Mouse (Mus musculus): ENCODE results near the gene Stx16. TPM values are rescaled to one million over a fixed set of nuclear protein-coding genes. Genes with fewer than 3 reads are reported as not detected.

Stx16 gene
- total RNA-seq (2021) = 10 to 100 TPM; 65.2 to 67.0 TPM

DNA sequence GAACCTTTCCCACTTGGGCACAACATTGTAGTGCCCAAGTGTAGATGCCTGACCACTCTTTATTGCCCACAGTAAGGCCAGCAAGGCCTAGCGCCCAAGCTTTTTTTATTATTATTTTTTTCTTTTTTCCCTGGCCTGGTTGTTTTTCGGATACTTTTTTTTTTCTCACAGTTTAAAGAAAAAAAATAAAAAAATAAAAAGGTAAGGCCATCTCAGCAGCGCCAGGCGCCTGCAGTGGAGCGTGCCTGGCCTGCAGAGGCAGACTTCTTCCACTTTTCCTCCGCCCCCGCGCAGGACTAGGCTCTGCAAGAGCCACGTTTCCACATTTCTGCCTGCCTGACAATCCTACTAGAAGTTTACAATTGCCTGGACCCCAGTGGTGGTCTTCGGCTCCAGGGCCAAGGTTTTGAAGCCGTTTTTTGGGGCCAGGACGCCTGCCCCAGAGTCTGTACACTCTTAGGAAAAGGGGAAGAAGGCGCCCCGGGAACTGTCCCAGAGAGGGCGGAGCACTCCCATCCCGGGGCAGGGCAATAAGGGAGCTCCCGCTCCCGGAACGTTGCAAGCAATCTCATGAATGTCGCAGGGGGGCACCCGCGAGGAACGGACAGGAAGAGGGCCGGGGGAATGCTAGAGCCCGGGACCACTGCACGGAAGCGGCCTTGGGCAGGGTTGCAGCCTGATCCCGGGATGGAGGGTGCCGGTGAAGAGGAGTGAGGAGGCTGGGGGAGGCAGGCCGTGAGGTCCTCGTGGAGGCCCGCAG, at the start of gene Stx16:
TSS of gene Stx16 (plus strand) at position 636 of the 760 bp plus-strand sequence.
- DNase-seq = peak; percentile 91 to 93

DNA sequence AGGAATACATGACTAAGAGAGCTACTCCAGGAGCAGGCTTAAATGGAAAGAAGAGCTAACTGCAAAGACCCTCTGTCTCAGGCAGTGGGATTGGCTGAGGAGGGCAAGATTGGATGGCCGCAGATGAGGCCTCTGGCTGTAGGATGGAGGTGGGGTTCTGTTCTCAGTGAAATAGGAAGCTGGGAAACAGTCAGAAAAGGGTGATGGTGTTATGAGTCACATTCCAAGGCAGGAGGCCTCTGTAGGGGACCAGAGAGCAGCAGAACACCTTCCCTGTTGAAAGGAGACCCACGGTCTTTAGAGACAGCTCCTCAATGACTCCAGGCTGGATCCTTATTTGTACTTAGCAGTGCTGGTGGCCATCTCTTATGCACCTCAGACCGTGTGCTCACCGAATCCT, 49.7 kb upstream of the Stx16 start:
- no peak for DNase-seq

DNA sequence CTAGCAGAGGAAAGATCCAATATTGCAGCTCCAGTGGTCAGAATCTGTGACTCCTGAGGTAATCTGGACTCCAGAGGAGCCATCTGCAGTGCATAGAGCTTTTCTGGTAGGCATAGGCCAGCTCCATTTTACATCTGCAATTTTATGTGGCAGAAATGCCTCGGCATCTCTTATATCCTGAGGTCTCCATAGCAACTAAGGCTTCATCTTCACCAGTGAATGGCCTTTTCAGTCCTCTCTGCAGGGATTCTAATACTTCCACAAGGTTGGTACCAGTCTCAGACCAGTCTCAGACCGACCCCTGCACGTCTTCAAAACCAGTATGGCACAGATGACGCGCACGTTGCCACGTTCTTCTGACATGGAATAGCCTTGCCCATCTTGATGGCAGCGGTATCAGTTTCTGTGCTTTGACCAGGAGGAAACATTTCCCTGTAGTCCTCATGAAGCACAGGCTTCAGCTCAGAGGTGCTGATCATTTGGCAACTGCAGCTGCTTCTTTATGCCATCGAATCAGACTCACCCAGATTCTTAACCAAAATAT, 42.8 kb upstream of the Stx16 start:
- DNase-seq = no peak

DNA sequence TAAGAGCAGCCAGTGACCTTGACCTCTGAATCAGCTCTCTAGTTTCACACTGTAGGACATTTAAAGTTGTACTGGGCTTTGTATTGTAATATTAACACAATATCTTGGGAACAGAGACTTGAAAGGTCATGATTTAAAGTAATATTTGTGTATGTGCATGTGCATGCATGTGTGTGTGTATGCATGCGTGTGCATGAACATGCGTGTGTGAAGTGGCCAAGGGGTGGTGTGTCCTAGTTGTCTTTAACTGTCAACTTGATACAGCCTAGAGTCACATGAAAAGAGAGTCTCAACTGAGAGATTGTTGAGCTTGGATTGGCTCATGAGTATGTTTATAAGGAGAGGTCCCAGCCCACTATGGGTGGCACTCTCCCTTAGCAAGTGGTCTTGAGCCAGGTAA, 28.5 kb upstream of the Stx16 start:
- DNase-seq = no peak

DNA sequence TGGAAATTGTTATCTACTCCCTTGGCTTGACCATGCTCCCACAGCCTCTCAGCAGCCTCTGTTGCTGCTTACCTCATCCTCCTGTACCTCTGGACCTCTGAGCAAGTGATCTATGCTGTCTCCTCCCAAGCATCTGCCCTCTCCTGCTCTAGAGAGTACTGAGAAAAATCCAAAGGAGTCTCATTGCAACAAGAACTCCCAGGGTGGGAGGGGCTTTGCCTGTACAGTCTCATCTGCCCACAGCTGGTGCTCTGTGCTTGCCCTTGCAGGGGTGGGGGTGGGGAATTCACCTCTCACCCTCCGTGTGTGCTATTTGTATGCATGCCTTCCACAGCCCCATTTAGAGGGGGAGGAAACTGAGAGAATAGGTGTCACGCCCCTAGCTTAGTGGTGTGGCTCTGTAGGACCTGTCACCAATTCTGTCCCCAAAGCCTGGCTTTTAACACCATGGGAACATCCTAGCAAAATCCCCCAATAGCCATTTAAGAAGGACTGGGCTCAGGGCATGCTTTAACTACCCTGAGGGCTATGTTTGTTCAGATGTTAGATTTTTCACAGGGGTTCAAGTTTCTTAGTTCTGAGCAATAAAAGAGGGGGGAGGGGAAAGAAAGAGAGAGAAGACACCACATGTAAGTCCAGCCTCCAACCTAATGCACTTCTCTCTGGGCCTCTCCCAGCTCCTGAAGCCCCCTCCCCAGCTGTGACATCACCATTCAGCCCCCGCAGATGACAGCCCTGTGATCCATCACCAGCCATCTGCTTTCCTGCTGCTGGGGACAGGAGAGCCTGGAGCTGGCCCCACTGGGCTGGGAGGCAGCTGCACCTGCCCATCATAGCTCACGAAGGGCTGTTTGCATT, 26.4 kb upstream of the Stx16 start:
- DNase-seq = no peak

DNA sequence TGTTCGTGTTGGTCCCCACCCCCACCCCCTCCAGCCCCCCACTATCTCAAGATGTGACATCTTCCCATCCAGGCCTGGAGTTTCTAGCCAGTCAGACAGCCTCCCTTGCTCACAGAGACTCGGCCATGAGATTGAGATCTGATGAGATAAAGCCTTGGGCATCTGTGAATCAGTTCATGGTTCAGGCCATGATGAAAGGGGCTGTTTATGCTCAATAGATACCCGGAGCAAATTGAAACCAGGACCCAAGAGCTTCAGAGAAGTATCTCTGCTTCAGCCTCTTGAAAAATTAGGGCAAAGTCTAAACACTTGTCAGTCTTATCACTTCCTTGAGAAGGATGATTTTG, 25.8 kb upstream of the Stx16 start:
- DNase-seq = no peak

DNA sequence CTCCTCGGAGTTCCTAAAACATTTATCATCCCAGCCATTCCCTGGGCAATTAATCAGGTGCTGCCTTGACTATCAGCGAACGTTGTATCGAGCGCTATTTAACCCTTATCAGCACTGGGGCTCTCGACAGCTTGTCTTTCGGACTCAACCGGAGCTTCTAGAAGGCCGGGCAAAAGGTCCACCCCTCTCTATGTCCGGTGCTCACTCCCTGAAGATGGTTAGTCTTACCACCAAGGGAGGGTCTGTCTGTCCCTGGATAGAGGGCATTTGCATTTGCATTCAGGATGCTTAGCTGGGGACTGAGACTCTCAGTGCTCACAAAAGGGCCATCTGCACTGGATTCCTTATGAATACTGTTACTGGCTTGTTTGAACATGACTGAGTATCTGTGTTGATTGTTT, 25.0 kb upstream of the Stx16 start:
- DNase-seq = no peak

DNA sequence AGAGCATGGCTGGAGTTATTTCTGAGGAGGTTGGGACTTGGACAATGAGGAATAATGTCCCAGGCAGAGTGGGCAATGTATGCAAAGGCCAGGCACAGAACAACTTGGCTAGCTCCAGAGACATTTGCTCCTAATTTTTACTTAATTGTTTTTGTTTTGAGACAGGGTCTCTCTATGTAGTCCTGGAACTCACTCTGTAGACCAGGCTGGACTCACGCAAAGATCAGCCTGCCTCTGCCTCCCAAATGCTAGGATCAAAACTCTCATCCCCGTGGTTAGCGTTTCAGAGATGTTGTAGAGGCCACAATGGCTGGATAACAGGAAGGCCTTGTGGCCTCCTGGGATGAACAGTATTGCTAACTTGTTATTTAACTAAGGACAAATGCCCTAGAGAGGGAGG, 21.6 kb upstream of the Stx16 start:
- DNase-seq = no peak

DNA sequence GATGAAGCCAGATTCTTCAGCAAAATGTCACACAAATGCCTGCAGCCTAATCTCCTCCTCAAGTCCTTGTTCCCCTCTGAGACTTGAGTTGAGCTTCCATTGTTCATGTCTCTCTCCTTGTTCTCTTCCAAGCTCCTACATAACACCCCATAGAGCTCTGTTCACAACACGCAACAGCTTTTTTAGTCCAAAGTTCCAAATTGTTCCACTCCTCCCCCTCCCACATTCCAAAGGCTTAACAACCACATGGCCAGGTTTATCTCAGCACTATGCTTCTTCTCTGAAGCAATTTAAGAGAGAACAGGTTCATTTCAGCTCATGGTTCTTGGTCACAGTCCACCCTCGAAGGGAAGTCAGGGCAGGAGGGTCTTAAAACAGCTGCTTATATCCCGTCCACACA, 18.4 kb upstream of the Stx16 start:
- DNase-seq = no peak

DNA sequence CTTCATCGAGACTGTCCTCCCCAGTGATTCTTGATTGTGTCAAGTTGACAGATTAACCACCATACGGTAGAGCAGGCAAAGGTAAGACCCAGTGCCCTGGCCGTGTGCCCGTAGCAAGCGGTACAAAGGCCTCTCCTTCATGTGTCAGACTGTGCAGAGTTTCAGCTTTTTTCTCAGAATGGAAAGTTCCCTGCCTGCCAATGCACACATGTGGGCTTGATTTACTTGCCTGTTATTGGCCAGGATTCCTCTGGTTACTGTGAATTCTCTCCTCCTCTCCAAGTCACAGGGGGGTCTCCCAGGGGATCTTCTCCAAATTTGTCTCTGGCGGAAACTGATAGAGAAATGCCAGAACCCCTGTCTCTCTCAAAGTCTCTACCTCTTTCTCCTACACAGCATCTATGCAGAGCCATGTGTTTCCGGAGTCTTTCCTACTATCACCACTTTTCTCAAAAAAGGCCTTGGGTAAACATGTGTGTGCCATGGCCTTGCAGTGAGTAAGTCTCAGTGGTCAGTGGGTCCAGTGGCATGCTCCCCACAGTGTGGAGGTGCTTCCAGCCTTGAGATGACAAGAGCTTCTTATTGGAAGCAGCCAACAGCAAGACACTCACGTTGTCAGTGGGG, 17.7 kb upstream of the Stx16 start:
- no peak for DNase-seq

DNA sequence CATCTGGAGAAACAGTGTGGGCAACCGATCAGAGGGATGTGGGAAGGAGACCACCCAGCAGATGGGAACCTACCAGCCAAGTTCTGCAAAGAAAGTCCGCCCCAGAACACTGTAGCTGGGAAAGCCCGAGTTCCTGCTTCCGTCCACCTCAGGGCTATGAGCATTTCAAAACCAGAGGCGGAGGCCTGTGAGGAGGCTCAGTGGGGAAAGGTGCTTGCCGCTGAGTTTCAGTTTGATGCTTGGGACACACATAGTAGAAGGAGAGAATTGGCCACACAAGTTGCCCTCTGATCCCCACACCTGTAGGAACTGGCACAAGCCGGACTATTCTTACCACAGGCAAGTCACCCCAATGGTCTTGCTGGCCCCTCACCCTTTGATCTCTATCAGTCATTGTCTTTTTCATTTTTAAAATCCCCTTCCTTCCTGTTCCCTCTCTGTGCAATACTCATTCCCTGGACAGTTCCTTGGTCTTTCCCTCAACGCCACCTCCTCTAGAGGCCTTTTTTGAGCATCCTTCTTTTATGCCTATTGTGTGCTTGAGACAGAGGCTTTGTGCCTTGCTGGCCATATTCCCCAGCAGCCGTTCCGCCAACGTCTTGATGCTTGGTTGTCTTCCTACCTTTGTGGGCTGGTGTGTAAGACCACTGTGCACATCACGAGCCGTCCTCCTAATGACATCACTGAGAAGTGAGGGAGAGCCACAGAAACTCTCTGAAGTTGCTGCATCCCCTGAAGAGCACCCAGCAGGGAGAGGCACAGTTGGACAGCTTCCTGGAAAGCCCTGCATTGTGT, 16.3 kb upstream of the Stx16 start:
- no peak for DNase-seq

DNA sequence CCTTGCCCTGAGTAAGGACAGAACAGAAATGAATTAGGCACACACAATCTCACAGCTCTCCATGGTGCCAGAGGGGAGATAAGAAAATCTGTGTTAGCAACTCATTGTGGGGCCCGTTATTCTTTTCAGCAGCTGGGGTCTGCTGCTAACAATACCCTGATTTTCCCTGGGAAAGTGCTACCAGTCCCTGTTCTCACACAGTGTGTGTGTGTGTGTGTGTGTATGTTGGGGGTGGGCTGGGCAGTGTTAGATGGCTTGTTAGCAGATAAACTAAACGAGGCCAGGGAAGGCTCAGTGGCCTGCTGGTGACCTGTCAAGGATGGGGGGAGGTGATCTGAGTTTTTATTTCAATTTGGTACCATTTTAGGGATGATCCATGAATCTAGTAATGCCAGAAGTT, 14.9 kb upstream of the Stx16 start:
- no peak for DNase-seq

DNA sequence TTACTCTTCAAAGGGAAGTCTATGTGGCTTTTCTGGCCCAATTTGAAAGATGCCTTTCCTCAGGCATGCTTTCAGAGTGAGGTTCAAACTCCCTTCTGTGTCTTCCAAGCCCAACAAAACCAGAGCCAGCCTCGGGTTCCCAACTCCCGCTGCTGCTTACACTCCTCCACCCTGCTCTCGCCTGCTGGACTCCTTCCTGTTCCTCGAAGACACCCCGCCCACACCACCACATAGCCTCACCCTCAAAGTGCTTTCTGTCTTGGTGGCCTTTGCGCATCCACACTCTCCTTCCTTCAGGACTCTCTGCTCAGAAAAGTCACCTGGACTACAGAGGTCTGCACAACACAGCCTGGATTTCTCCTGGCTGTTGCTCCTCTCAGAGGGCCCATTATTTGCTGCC, 13.0 kb upstream of the Stx16 start:
- DNase-seq = no peak

DNA sequence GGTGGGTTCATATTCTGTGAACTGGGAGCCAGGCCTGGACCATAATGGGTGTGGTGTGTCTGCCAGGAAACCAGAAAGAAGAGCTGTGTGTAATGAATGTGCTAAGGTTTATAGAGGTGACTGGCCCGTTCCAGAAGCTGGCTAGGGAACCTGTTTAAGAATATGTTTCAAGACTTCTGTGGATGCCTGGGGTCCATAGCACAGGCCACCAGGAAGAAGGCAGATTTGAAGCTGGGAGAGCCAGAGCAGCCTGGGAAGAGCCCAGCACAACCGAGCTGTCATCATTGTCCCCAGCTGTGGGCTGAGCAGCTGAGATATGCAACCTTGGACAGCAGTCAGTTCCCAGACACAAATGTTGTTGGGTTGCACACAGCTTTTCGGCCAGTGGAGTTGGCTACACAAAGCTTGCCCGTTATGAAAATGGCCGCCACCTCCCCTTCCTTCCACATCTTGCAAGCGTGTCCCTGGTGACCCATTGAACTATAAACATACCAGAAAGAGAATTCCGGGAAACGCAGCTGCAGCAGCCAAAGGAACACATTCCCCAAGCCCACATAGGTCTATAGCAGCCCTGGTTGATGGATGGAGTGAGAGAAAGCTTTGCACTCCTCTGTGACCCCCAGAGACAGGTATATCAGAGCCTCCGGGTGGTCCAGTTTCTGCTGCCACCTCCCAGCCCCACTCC, 12.4 kb upstream of the Stx16 start:
- DNase-seq = no peak

DNA sequence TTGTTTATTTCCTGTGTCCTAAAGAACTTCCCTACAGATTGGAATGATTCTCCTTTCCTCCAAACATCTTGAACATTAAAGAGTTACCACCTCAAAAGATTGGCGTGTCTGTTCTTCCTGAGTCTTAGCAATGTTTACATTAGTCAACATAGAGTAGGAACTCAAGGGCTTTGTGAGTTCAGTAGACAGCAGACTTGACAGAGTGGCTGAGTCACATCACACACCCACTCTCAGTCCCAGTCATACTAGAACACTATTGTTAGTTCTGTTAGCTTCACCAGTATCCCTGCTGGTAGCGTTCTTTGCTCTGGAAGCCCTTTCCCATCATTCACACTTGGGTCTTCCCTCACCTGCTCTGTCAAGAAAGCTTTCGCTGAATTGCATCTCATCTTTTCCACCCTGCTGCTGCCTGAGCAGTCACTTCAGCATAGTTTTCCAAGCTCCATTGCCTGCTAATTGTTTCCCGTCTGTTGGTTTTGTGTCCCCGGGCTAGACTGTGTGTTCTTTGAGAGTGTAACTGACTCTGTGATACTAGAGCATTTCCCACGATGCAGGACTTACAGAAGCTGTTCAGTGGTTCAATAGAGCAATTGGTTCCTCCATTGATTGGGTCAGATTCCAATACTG, 8.2 kb upstream of the Stx16 start:
- no peak for DNase-seq

DNA sequence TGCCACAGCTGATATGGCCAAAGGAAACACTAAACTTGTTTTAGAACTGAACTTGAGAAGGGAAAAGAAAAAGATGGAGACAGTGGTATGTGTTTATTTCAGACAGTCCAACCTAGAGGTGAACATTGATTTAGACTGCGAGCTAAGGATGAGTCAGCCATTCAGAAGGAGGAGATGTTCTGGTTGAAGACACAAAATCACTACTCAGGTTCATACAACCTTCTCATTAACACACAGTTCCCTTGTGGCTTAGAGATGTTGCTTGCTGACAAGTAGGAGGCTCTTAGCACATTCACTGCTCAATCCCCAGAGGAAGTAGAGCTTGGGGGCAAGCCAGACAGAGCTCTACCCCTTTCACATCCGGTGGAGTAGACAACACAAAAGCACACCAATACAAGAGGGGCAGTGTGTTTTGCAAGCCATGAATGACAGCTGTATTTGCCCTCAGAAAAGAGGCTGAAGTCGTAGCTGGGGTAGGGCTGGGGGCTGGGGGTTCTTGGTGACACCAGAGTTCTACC, 6.5 kb upstream of the Stx16 start:
- DNase-seq = no peak

DNA sequence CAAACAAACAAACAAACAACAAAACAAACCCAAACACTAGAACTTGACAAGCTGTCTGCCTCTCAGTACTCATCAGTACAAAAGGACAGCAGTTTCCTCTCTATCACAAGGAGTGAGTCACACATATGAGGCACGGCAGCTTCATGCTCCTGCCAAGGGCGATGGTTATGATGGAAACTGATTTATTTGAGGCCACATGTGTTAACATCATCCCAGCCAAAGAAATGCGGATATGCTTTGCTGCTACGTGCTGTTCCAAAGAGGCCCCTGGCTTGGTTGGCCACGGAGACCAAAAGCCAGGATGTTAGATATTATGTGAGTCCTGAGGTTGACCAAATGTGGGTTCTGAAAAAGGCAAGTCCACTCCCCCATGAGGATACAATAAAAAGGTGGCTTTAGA, 4.7 kb upstream of the Stx16 start:
- DNase-seq = no peak

DNA sequence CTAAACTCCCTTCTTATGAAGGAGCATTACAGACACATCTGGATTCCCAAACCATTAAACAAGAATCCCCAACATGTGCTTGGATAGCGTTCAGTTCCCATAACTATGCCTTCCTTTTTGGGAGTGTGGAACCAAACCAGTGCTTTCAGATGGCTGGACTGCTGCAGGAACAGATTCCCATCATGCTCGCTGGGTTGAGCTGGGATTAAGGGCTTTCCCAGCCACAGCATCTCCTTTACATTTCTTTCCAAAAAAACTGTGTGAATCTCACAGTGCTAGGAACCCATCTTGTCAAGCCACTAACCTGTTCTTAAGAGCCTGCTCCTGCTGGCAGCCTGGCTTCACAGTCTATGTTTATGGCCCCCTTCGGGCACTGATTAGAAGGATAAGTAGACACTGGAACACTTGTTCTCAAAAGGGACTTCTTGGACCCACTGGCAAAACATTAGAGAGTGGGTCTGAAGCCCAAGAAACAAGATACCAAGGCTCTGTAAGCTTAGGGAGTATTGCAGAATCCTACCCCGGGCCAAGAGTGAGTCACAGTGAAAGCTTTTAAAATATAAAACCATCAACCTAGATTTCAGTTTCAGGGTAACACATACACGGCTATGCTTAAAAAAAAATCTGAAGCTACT, 2.8 kb upstream of the Stx16 start:
- no peak for DNase-seq

DNA sequence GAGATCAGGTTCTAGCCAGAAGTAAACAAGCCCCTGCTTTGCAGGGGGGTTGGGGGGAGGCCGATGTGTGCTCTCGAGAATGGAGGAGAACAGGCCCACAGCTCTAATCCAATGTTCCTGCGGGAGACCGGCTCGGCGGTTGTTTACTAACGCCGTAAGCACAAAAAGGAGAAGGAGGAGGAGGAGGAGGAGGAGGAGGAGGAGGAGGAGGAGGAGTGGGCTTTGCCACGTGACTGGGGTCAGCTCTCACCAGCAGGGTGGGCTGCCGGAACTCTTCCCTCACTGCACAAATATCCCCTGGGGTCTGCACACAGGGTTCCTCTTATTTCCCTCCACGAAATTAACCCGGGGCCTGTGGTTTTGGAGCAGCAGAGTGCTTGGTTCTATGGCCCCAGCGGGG, 1.5 kb upstream of the Stx16 start:
- DNase-seq = peak in 1 of 2 experiments; percentile 8

DNA sequence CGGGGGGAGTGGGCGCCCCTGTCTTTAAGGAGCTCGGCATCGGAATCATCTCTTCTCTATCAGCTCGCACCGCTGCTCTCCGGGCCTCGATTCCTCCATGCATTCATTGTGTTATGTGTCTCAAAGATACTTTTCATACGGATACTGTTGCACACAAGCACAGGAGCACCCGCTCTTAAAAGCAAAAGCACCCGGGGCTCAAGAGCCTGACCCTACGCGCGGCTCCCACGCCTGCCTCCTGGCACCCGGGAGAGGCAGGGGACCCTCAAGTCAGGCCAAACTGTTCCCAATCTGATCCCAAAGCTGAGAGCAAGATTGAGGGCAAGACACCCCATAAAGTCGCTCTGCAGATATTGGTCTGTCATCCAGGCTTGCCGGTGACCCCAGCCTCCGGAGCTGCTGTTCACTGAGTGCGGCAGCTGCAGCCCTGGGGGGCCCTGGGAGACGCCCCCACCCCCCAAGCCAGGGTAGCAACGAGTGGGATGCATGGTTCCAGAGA, 987 bp upstream of the Stx16 start:
- DNase-seq = peak; percentile 10 to 19
